Mouse (Mus musculus): ENCODE data around the gene Maml3.

Gene Maml3

DNA sequence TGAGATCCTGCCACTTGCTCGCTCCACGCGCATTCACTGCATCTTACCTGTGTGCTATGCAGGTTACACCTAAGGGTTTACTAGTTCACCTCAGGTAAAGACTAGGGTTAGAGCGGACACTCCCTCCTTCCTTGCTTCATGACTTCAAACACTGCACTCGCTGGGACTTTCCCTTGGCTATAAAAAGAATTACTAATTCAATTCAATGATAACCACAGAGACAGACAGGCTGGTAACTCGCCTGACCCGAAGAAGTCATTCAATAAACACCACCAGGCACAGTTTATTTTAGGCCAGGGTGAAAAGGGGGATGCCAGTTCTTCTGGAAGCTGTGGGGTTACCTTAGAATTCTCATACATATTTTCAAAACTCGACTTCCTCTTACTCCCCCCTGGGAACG is 199.0 kb downstream of the Maml3 start:
- DNase-seq: no peak

DNA sequence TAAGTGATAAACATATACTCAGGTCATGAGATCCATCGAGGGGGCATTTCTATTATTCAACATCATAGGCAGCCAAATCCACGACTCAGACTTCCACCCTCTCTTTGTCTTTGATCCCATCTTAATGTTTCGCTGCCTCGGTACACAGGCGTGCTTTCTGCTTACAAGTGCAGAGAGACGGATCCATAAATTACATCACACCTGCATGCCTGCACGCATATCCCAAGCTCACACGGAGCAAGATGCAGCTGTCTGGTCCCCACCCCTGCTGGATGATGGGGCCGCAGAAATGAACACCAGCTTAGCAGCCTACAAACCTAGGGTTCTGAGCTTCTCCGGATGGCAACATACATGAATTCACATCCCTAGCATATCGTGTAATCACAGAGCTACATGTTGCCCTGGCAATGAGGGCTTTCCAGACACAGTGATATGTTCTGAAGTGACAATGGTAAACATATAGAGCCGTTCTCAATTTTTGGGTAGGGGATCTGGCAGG is 200.5 kb downstream of the Maml3 start:
- no peak for DNase-seq

DNA sequence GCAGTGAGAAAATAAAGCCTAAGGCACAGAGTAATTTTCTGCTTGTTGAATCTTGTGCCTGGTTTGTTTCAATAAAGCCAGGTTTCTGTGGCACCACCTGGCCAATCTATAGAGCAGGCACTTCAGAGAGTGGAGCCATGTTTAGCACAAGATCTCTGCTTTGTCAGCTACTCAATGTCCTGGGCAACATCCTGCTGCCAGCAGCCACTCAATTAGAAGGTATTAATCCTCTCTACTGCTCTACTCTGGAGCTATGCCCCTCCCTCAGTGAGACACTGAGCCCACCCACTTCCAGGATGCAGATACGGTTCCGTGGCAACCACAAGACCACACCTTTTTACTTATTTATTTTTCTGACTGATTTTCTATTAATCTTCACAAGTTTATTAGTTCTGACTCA is 203.7 kb downstream of the Maml3 start:
- DNase-seq: no peak

DNA sequence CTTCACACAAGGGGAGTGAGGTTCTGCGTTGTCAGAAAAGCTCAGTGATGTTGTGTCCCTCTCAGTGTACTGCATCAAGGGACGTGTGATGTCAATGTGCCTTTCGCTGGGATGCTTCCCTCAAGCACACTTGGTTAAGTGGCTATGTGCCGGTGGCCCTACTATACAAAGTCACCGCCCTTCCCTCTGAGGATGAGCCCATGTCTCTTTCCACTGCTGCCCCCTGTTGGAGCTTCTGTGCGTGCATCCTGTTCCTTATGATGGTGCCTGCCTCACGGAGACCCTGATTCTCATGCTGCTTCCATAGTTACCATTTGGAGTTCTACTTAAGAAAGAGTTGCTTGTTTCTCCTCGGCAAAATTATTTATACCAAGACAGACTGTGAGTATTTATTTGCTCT is 210.4 kb downstream of the Maml3 start:
- no peak for DNase-seq

DNA sequence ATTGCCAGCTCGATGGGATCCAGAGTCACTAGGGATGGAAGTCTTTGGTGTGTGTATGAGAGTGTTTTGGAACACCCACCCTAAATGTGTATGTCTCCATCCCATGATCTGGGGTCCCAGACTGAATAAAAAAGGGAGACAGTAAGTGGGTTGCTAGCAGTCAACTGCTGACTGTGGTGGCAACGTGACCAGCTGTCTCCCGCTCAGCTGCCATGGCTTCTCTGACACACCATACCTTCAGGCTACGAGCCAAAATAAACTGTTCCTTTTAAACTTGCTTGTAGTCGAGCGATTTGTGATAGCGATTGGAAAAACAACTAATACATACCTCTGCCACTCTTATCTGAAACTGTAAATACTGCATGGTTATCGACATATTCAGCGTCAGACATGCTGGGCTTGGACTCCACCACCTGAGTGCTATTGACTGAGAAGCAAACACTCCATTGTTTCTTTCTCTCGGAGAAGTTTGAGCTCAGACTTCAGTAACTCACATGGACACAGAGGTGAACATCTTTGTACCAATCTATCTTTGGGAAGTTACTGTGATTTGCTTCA is 213.2 kb downstream of the Maml3 start:
- DNase-seq: no peak

DNA sequence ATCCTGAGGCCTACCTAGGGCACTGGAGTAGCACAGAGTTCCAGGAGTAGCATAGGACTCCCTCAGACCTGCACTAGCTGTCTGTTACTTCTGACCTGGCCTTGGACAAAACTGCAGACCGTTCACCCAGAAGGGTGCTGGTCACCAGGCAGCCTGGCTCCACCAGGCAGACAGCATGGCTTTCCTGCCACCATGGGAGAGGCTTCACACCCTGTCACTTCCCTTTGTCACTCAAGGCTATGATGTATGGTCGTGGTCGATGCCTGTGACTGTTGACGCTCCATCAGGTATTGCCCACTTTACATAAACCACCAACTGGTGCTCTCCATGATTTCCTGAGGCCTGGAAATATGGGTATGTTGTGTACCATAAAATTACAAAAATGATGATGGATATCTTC is 214.7 kb downstream of the Maml3 start:
- no peak for DNase-seq

DNA sequence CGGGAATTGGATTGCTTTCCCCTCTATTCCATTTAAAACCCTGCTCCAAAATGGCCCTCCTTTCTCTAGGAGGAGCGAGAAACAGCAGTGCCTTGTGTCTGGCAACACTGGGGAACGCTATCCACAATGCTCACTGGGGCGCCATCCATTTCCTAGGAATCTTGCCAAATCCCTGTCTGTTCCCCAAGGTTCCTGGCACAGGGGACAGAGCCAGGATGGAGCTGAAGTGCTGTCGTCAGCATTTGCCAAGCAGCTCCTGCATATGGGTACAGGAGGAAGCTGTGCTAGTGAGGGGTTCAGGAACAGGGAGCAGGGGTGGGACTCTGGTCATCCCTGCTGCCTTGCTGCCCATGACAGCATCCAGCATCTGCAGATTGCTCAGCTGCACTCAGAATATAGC is 215.1 kb downstream of the Maml3 start:
- peak; percentile 85 for DNase-seq

DNA sequence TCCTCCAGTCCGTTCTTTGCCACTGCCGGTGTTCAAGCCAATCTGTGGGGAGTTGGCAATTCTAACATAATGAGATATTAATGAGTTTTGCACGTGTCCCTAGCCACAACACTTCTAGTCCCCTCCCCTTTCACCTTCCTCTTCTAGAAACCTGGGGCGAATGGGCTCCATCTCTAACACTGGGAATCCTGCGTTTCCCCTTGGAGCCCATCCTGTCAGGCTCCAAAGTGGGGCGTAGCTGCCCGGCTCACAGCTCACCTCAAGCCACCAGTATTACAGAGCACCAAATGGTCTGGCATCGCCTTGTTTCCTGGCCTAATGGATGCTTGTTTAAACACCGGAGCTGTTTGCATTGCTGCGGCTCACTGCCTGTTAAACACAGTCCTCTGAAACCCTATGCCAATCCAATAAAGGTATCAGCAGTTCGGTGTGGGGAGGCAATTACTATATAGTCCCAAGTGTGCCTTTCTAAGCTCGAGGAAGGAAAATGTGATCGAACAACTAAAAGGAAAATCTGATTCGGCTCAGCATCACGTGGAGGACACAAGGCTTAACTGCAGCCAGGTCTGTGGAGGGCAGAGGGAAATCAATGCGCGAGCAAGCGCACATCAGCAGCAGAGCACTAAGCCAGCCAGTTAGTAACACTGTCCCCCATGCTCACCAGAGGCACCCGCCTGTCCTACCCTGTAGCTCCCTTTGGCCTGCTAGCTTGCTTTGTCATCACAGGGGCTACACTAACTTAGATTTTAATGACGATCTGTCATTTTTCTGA is 216.0 kb downstream of the Maml3 start:
- no peak for DNase-seq

DNA sequence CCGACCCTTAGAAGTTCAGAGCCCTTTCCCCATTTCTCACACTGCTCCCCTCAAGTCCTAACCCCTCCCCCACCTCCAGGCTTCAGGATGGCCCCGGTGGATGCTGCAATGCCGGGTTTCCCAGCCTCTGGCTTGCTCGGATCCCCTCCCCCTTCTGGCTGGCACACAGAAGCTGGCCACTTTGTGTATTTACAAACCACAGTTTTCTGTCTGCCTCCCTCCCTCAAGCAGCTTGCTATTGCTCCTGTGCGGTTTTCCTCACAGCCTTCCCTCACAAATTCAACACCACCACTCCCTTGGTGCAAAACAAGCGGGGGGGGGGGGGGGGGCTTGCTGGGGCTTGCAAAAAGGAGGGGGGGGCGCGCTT is 216.6 kb downstream of the Maml3 start:
- DNase-seq: no peak

DNA sequence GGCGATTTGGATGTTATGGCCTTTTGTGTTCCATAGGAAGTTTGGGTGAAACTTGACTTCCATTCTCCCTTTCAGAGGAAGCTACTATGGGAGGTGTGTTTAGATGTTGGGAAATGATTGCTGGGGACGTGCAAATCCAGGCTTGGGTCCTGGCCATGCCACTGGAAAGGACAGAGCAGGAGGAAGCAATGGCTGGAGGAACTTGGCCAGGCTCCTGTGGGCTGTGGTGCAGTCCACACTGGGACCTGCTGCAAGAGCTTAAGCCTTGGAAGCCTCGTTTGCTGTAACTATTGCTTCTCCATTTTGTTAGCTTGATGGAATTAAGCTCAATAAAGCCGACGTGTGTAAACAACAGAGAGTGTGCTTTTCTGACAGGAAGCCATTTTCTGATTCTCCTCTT is 219.0 kb downstream of the Maml3 start:
- DNase-seq: no peak

DNA sequence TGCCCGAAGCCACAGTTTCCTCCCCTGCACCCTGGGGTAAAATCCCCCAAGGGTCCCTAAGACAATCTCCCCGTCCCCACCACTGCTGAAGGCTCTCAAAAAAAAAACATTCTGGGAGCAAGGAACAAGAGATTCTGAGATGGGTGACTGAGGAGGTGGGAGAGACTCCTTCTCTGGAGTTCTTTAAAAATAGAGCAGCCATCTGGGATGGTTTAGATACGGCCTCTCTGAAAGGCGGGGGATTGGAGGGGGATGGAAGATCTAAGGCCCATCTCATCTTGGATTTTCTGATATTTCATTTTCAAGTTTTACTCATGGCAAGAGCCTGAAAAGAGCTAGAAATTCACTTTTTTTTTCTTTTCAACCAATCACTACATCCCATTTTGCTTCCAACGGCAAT is 219.4 kb downstream of the Maml3 start:
- peak; percentile 39 for DNase-seq

DNA sequence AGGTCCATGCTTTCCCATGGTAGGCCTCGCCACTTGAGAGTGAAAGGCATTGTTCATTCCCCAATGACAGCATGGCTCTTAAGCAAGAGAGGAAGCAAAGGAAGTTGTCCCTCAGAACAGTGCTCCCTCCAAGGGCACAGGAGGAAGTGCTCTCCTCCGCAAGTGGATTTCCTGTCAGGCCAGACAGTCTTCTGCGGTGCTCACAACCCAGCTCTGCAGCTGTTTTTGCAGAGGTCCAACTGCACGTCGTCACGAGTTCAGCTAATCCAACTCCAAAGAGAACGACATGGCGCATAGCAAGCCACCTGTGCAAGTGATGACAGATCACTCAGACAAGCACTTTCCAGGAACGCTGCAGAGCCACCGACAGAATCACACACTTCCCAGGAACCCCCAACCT is 222.9 kb downstream of the Maml3 start:
- peak; percentile 51 for DNase-seq

DNA sequence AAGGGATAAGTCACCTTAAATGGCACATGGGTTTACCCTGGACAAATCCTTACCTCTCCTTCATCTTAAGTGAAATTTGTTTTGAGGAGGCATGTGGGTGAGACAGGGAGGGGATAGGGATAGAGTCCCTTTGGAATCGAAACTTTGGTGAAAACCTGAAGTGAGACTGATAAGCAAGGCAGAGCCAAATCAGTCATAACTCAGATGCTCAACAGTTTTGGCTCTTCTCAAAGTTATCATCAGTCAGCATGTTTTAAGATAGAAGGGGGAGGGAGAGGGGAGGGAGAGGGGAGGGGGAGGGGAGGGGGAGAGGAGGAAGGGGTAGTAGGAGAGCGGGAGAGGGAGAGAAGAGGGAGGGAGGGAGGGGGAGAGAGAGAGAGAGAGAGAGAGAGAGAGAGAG is 223.5 kb downstream of the Maml3 start:
- DNase-seq: no peak

DNA sequence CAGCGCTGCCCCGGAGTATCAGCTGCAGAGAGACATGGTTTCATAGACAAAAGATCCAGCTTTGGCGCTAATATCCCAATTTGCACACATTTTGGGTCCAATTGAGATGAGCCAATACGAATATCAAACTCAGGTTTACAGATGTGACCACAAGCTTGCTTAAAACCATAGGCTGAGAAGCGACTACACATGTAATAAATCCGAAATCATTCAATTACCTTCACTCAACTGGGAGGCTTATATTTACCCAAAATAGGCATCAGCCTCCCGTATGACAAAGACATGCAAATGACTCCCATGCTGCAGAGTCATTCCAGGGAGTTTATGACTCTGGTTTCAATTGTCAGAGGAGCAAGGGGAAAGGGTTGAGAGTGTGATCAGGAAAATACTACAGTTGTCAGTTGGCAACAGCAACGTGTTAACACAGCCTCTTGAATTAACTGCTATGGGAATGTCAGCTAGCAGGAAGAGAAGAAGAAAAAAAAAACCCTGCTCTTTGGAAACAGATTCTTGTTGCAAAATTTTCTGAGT is 224.3 kb downstream of the Maml3 start:
- no peak for DNase-seq

DNA sequence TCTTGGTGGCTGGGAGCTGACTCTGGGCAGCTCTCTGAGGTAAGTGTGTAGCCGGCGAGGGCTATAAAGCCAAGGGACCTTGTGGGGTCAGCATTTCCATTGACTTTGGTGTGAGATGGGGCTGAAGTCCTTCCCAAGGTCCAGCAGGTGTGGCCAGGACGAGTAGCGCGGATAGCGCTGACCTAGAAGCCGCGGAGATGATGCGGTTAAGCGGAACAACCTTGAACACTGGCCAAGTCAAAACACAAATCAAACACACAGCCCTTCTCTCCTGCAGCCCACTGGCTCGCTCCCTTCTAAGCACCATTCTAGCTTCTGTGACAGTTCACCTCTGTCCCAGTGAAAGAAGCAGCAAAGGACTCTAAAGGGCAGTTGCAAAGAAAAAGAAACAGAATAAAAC is 225.7 kb downstream of the Maml3 start:
- DNase-seq: no peak

DNA sequence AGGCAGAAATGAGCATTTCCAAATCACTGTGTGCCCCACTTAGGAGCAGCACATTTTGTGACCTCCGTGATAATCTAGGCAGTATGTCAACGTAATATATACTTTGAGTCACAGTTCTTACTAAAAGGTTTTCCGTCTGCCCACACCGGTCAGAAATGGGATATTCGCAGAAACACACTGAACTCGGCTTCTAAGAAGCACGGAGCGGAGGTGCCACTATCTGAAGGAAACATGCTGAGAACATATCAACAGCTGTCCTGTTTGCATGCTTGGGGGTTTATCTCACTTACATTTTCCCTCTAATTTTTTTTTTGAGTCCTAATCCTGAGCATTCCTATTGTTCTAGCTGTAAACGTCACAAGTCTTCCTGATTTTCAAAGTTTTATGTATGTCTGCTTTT is 226.3 kb downstream of the Maml3 start:
- no peak for DNase-seq

DNA sequence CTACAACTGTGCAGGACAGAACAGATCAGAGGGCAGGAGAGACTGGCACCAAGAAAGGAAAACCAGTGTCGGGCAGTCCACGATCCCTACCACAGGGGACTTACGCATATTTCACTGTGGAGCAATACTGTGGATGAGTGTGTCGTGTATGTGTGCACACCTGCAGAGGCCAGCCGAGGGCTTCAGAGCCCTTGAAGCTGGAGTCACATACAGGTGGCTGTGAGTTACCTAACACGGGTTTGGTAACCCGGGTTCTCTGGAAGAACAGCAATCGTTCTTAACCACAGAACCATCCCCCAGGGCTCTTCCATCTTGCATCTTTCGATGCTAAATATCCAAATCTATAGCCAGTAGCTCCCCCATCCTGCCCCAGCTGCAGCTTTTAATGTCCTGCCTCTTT is 228.1 kb downstream of the Maml3 start:
- no peak for DNase-seq

DNA sequence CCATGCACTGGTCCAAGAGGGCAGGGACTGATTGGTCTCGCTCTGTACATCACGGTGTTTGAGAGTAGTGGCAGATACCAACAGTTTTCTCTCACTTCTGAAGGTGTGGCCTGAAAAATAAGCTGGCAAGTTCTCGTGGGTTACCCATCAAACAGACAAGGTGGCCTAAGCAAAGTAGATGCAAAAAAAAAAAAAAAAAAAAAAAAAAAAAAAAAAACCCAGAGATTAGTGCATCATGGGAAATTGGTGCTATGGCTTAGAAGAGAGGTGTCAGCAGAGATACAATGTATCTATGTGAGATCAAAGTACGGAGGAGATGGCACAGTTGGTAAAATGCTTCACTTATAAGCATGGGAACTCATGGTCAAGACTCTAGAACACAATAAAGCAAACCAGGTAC is 229.2 kb downstream of the Maml3 start:
- DNase-seq: no peak

DNA sequence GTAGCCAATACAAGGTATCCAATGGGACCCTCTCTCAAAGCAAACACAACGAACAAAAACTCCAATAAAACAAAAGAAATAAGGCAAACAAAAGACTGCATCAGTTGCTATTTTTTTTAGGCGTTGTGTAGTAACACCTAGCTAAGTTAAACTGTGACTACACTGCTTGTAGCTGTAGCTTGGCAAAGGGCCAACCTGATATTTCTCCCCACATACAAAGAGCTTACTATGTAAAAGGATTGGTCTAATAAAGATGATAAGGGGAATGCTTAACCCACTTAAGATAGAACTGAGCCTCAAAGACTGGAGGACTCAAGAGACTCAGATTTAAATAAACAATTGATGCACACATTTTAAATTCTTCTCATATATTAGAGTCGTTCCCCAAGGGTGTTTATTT is 230.6 kb downstream of the Maml3 start:
- no peak for DNase-seq

DNA sequence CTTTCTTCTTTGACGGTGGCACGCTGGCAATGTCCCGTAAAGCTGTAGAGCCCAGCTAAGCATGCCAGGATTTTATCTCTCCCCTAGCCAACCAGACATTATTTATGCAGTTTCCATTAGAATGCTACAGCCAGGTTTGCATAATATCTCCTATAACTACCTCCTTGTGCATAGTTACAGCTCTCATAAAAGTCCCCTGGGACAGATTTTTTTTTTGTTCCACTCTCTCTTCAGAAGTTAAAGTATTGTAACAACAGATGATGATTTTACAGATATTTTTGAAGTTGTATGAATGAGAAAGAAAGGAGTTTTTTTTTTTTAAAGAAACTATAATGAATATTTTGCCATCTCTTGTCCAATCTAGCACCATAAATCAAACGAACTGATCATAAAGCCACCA is 232.1 kb downstream of the Maml3 start:
- no peak for DNase-seq

DNA sequence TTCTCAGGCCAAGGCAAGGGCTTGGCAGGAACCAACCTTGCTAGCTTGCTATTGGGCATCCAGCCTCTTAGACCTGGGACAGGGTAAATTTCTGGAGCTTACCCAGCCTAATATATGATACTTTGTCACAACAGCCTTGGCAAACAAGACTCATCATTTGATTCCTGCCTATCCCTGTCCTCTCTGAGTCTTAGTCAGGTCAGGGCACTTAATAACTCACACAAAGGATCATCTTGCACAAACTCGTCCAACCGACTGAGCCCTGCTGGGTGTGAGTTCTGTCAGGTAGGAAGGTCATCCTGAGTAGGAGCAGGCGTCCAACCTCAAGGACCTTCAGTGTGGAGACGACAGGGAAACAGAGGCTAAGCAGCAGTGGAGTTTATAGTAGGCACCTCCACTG is 233.5 kb downstream of the Maml3 start:
- DNase-seq: no peak

DNA sequence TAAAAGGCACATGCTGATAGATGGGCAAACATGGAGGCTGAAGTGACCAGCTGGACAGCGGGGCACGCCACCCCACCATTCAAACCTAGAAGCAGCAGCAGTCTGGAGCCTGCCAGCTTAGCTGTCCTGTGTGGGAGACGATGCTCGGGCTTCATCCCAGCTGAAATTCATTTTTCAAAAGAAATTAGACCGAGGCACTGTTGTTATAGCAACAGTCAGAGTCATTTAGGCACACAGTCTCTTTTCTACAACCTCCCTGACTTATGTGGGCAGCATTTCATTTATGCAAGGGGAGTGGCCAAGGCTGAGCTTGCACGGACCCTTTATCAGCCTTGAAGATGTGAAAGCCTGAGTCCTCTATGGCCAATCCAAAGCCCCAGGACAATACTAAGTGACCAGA is 234.9 kb downstream of the Maml3 start:
- DNase-seq: peak; percentile 58

DNA sequence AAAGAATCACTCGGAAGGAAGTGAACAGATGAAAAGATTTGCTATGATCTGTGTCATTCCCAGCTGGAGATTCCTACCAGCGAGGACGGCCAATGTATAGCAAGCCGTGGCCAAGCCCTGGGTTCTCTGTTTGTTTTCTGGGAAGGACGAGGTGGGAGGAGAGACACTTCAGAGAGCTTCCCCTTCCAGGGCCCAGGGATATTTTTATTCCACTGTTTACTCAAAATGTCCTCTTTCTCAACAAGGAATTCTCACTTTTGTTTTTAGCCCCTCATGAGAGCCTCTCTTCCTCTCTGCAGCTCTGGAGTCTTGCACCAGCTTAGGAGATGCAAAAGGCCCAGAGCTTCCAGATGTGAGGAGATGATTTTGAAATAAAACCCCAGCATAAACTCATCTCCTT is 236.0 kb downstream of the Maml3 start:
- DNase-seq: no peak

DNA sequence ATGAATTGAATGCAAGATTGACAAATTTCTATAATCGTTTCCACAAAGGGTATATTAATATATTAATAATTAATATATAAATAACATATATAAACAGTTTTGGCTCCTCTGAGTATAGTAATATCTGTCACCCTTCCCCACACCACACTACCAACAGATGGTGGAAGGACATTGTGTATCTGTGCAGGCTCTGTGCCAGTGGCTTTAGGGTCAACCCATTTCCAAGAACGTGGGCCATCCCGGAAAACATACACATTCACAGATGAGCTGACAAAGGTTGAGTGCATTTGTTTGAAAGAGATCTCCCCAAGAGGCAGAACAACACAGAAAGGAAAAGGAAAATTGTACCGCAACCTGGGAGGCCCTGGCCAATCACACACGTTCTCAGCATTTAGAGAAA is 238.4 kb downstream of the Maml3 start:
- no peak for DNase-seq

DNA sequence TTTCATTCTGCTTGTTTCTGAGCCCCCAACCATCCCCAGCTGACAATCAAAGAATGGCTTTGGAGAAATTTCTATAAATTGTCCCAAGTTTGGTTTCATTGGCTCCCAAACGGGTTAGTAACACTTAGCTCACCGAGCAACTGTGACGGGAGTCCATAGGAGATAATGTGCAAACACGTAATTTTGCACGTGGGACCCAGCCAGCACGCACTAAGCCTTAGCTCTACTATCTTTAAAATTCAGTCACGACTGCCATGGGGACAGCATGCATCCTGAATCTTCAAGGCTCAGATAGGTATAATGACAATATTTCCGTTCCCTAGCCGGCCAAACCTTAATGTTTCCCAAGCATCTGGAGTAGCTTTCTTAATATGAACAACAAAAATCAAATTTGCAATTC is 243.2 kb downstream of the Maml3 start:
- no peak for DNase-seq

Measured in layer of hippocampus, adult 9-11 months (tissue).